12 mouse cellular contexts compared by ENCODE assay signal in genomic region chr8:27481228-27481627, GRCm38 (mm10). TPM values are rescaled to one million over a fixed set of nuclear protein-coding genes. Genes with fewer than 3 reads are reported as not detected.
DNase-seq lines count a peak whose midpoint lies in the region; ATAC-seq lines count a peak whose summit lies in the region.
"Had no signal": no experiment of that assay in that cellular context is flagged by ENCODE, and none has a peak within 500 bp of the region (broad histone marks: within the 10 kb centered on the region; RNA-seq: fewer than 3 reads in every experiment).

No protein-coding gene starts in this region.

- ATAC-seq in kidney, embryonic 14.5 days (ENCODE audit: low FRiP score, low TSS enrichment) = no peak

- H3K4me3 ChIP-seq in kidney, embryonic 14.5 days (ENCODE audit: low read length) = no peak overlapping the region
- H3K4me3 ChIP-seq: heart, embryonic 12.5 days; neural tube, embryonic 12.5 days had no signal

- no peak overlapping the region for H3K27ac ChIP-seq in kidney, embryonic 14.5 days (ENCODE audit: low read depth, low read length)
- H3K27ac ChIP-seq: neural tube, embryonic 12.5 days had no signal

- no peaks in the 10 kb centered on the region for H3K27me3 ChIP-seq in kidney, embryonic 14.5 days (ENCODE audit: control insufficient read depth, insufficient read depth, low read length)
- H3K27me3 ChIP-seq: heart, embryonic 12.5 days; neural tube, embryonic 12.5 days had no signal

- peak; percentile 15 to 30 for DNase-seq in cerebellum, postnatal 14 days
- DNase-seq in cerebellum, adult 11 months = no peak
- peak; percentile 25 to 28 for DNase-seq in kidney, postnatal 4 days
- peak; percentile 39 to 45 for DNase-seq in right cerebral cortex, postnatal 10 days (ENCODE audit: low spot score in 2 of 2)
- no peak for DNase-seq in right cerebral cortex, postnatal 36 days (ENCODE audit: low spot score in 2 of 2)
- peak; percentile 6 for DNase-seq in telencephalon, adult 2 months (ENCODE audit: low read depth, low spot score)
- no peak for DNase-seq in cerebellum, postnatal 25 days
- DNase-seq: B cell, adult 2 months had no signal

- H3K9ac ChIP-seq in kidney, embryonic 14.5 days (ENCODE audit: low read depth, low read length) = no peak overlapping the region
- H3K9ac ChIP-seq: heart, embryonic 12.5 days; neural tube, embryonic 12.5 days had no signal

- H3K4me2 ChIP-seq in kidney, embryonic 14.5 days (replicated peaks; ENCODE audit: low read depth, low read length) = no peak overlapping the region
- H3K4me2 ChIP-seq: heart, embryonic 12.5 days; neural tube, embryonic 12.5 days had no signal

- H3K4me1 ChIP-seq in kidney, embryonic 14.5 days (ENCODE audit: control insufficient read depth, insufficient read depth, low read length) = no peaks in the 10 kb centered on the region
- H3K4me1 ChIP-seq: heart, embryonic 12.5 days; neural tube, embryonic 12.5 days had no signal

- WGBS in kidney, embryonic 14.5 days = 46% methylated on average over 2 of the region's 2 CpGs

- no peaks in the 10 kb centered on the region for H3K36me3 ChIP-seq in kidney, embryonic 14.5 days (ENCODE audit: control insufficient read depth, insufficient read depth, low read length)
- H3K36me3 ChIP-seq: heart, embryonic 12.5 days; neural tube, embryonic 12.5 days had no signal

- H3K9me3 ChIP-seq in kidney, embryonic 14.5 days (ENCODE audit: control insufficient read depth, low read length) = no peaks in the 10 kb centered on the region
- H3K9me3 ChIP-seq: heart, embryonic 12.5 days; neural tube, embryonic 12.5 days had no signal

RNA-seq across cellular contexts. Expression of gene Poteg, which starts 33.8 kb away (rescaled TPM):
- polyA plus RNA-seq in kidney, embryonic 14.5 days (2014; fragmentation: Nextera tagmentation; extraction: Ambion mirVana) = not detected in 2 replicates
- polyA plus RNA-seq: heart, embryonic 12.5 days; neural tube, embryonic 12.5 days; stomach, embryonic 14.5 days had no signal

RNA-seq across cellular contexts. Expression of gene Gm45861, which starts 34.3 kb away (rescaled TPM):
- not detected in 2 replicates for polyA plus RNA-seq in kidney, embryonic 14.5 days (2014; fragmentation: Nextera tagmentation; extraction: Ambion mirVana)
- polyA plus RNA-seq: heart, embryonic 12.5 days; neural tube, embryonic 12.5 days; stomach, embryonic 14.5 days had no signal

Comparison
In these comparisons a context has a peak if more than half of its experiments do, and no peak if none do; other contexts are left out.
1. DNase-seq: peak in cerebellum, postnatal 14 days (2 of 2), kidney, postnatal 4 days (2 of 2), right cerebral cortex, postnatal 10 days (2 of 2) and telencephalon, adult 2 months (single experiment); none in cerebellum, adult 11 months (single experiment), right cerebral cortex, postnatal 36 days (0 of 2) and cerebellum, postnatal 25 days (0 of 2).